Mouse (Mus musculus): ENCODE results near the gene Pitpna.

Gene Pitpna

DNA sequence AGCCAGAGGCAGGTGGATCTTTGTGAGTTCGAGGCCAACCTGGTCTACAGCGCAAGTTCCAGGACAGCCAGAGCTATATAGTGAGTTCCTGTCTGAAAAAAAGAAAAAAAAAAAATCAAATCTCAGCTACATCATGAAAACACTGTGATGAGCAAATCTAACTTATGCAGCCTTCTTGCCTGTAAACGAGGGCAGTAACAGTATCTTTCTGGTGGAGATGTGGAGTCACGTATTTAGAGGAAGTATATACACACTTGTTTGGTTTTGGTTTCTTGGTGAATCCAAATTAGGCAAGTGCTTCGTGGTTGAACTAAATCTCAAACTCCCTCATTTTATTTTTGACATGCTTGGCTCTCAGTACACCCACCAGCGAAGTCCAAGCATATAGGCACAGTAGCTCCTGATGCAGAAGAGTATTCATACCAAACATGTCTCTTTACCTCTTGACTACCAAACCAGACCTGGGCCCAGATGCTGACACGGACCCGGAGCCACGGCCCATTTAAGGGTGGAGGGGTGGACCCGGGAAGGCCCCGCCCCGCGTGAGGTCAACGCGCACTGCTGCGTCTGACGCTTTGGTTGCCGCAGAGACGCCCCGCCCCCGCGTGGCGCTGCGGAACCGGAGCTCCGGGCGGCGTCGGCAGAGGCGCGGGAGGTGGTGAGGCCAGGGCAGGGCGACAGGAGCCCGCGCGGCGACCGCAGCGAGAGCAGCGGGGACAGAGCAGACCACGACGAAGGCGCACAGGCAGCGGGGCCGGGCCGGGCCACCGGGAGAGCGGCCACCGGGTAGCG is at the start of gene Pitpna:
TSS of gene Pitpna (plus strand) at position 605 of the 792 bp plus-strand sequence.
- DNase-seq (ENCODE audit: low read depth, low spot score), result peak; percentile 98

GRCm38 (mm10) chr11:75538184-75538969 is 49.5 kb upstream of the Pitpna start:
- DNase-seq (ENCODE audit: low read depth, low spot score), result no peak

DNA sequence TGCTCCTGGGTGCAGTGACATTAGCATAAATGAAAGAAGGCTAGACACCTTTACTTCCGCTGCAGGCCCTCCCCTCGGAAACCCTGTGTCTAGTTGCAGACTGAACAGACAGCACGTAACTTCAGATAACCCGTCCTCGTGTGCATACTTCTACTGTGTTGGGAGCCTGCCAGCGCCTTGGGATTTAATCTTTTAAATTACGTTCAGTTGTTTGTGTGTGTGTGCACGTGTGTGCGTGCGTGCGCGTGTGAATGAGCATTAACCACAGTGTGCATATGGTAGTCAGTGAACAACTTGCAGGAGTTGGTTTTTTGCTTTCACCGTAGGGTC is 49.0 kb upstream of the Pitpna start:
- peak; percentile 84 for DNase-seq (ENCODE audit: low read depth, low spot score)

DNA sequence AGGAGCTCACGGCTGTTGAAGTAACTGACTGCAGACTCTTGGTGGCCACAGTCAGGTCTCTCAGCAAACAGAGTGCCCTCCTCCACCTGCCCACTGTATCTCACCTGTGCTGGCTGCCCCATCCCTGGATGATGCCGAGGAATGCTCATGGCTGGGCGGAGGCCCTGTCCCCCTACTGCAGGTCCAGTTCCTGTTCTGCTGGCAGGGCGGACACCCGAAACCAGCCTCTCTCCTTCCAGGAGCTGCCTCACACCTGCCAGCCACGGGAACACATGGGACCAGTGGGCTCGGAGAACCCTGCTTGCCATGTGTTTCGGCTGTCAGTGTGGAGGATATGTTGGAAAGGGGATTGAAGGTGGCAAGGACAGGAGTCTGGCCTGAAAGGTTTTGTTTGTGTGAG is 47.7 kb upstream of the Pitpna start:
- DNase-seq (ENCODE audit: low read depth, low spot score), result no peak

DNA sequence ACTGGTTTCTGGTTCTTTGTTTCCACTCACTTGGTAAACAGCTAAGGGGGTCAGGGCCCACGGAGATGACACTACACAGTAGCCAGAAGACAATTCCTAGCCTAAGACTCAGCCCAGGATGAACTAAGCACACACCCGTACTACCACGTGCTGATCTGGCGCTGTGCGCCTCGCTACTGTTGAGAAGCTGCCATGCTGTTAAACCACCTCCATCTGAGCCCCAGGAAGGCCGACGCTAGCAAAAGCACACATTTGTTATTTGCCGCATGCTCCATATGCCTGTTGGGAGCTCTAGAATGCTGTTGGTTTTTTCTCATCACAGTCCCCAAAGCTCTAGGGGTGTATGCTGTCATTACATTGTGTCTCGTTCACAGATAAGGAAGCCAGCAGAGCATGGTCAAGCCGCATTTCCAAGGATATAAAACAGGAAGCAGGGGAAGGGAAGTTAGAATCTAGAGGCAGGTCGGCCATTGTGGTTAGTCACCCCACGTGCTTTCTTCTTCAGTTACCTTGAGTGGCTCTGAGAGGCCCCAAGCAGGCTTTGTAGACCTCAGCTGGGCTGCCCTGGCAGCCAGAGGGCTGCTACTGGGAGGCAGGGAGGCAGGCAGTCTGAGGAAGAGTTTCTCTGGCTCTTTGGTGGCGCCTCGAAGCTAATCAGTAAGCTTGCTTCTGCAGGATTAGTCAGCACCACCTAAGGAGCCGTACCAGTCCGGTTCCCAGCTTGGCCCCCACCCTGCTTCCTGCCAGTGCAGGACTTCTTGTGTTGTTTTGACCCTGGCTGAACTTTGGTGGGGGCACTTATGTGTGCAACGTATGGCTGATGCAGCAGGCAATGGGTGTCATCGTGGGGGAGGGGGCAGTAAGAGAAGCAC is 47.0 kb upstream of the Pitpna start:
- peak; percentile 55 for DNase-seq (ENCODE audit: low read depth, low spot score)

GRCm38 (mm10) chr11:75544713-75545112 is 43.2 kb upstream of the Pitpna start:
- no peak for DNase-seq (ENCODE audit: low read depth, low spot score)

GRCm38 (mm10) chr11:75546057-75546456 is 41.8 kb upstream of the Pitpna start:
- DNase-seq (ENCODE audit: low read depth, low spot score), result no peak

- DNase-seq (ENCODE audit: low read depth, low spot score), result no peak
Measured at GRCm38 (mm10) chr11:75549658-75550111, 38.2 kb upstream of the Pitpna start.

GRCm38 (mm10) chr11:75550200-75550946 is 37.5 kb upstream of the Pitpna start:
- no peak for DNase-seq (ENCODE audit: low read depth, low spot score)

GRCm38 (mm10) chr11:75551321-75551720 is 36.6 kb upstream of the Pitpna start:
- no peak for DNase-seq (ENCODE audit: low read depth, low spot score)

GRCm38 (mm10) chr11:75551961-75552441 is 35.9 kb upstream of the Pitpna start:
- no peak for DNase-seq (ENCODE audit: low read depth, low spot score)

- DNase-seq (ENCODE audit: low read depth, low spot score), result no peak
Measured at GRCm38 (mm10) chr11:75552906-75553482, 34.9 kb upstream of the Pitpna start.

DNA sequence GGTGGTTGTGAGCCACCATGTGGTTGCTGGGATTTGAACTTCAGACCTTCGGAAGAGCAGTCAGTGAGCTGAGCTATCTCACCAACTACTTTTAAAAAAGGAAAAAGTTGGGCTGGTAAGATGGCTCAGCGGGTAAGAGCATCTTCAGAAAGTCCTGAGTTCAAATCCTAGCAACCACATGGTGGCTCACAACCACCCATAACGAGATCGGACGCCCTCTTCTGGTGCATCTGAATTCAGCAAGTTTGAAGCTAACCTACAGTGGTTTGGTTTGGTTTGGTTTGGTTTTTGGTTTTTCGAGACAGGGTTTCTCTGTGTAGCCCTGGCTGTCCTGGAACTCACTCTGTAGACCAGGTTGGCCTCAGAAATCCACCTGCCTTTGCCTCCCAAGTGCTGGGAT is 31.9 kb upstream of the Pitpna start:
- DNase-seq (ENCODE audit: low read depth, low spot score), result peak; percentile 32

- no peak for DNase-seq (ENCODE audit: low read depth, low spot score)
Measured at GRCm38 (mm10) chr11:75557142-75557541, 30.8 kb upstream of the Pitpna start.

- peak; percentile 30 for DNase-seq (ENCODE audit: low read depth, low spot score)
Measured at GRCm38 (mm10) chr11:75558101-75558500, 29.8 kb upstream of the Pitpna start.

- DNase-seq (ENCODE audit: low read depth, low spot score), result no peak
Measured at GRCm38 (mm10) chr11:75559870-75560504, 27.9 kb upstream of the Pitpna start.

- DNase-seq (ENCODE audit: low read depth, low spot score), result peak; percentile 31
Measured at GRCm38 (mm10) chr11:75560530-75561409, 27.1 kb upstream of the Pitpna start.

DNA sequence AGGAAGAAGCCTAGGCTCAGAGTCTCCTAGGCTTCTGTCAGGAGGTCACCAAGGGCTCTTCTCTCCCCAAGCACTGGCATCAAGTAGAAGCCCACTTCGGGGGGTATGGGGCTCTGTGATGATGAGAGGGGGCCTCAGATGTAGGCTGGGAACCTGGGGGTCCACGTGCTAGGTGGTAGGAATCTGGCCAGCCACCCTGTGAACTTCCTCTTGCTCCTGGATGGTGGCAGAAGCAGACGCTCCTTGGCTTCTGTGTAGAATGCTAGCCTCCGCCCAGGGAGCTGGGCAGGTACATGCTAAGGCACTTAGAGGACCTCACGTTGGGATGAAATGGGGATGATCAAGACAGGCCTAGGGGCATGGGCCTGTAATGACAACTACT is 26.5 kb upstream of the Pitpna start:
- DNase-seq (ENCODE audit: low read depth, low spot score), result no peak

GRCm38 (mm10) chr11:75562840-75563239 is 25.1 kb upstream of the Pitpna start:
- no peak for DNase-seq (ENCODE audit: low read depth, low spot score)

All from CD4-positive helper T cell, adult 2 months (primary cell).